Comparison of ENCODE assay signal across 8 mouse cellular contexts in the genomic region with DNA sequence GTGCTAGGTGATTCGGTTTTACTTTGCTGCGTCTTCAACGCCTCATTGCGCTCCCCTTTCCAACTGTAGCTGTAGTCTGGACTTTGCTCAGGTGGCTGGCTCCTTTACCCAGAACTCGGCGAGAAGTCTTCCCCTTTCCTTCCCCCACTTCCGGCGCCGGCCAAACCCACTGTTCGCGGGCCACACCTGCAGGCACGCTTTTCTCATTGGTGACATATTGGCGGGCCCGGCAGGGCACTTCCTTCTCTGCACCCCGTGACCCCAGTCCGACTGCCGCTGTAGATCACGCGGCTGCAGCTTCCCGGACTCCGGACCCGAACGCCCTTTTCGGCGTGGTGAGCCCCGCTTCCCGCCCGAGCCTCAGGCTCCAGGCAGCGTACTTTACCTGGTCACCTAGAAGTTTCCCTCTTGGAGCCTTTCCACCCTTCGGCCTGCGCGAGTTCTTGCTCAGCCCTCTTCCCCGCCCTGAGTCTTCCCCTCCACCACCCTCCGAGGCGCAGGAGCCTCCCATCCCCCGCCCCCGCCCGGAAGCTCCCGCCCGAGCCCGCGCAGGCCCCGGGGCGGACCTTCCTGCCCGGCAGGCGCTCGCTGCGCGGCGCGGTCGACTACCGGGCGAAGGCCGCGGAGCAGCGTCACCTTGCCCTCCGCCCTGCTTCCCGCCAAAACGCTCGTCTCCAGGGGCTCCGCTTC. TPM values are rescaled to one million over a fixed set of nuclear protein-coding genes. Genes with fewer than 3 reads are reported as not detected.
A peak's percentile ranks its signal among the peaks of the same experiment; 100 is the strongest.
DNase-seq lines count a peak whose midpoint lies in the region; ATAC-seq and TF ChIP-seq lines count a peak whose summit lies in the region.

No protein-coding gene starts in this region.

- under 1% methylated on average over 55 of the region's 62 CpGs for WGBS in embryonic facial prominence, embryonic 15.5 days
- under 1% methylated on average over 62 of the region's 62 CpGs for WGBS in liver, embryonic 14.5 days (ENCODE audit: insufficient replicate concordance)
- WGBS in stomach, embryonic 14.5 days, result under 1% methylated on average over 62 of the region's 62 CpGs

- peak overlapping the region; percentile 58 for H3K9ac ChIP-seq in embryonic facial prominence, embryonic 15.5 days
- peak overlapping the region; percentile 97 for H3K9ac ChIP-seq in liver, embryonic 14.5 days (replicated peaks)
- H3K9ac ChIP-seq in stomach, embryonic 14.5 days (replicated peaks; ENCODE audit: low read depth, low read length), result peak overlapping the region; percentile 82

- H3K4me1 ChIP-seq in bone marrow macrophage, adult 2 months (ENCODE audit: control insufficient read depth, insufficient read depth, low read length), result peaks cover 20% of the 10 kb centered on the region
- H3K4me1 ChIP-seq in embryonic facial prominence, embryonic 15.5 days, result peaks cover 36% of the 10 kb centered on the region
- peaks cover 38 to 43% of the 10 kb centered on the region in 2 experiments for H3K4me1 ChIP-seq in liver, embryonic 14.5 days (replicated peaks; ENCODE audit: control insufficient read depth in 2 of 2, insufficient read depth in 2 of 2, low read length in 1 of 2)
- peaks cover 24% of the 10 kb centered on the region for H3K4me1 ChIP-seq in stomach, embryonic 14.5 days (ENCODE audit: control insufficient read depth, insufficient read depth, low read length)

- peak overlapping the region; percentile 100 for H3K27ac ChIP-seq in bone marrow macrophage, adult 2 months (ENCODE audit: insufficient read depth, low read depth, low read length)
- peak overlapping the region; percentile 97 for H3K27ac ChIP-seq in embryonic facial prominence, embryonic 15.5 days (replicated peaks)
- peak overlapping the region; percentile 97 for H3K27ac ChIP-seq in liver, embryonic 14.5 days
- peak overlapping the region; percentile 98 for H3K27ac ChIP-seq in stomach, embryonic 14.5 days (ENCODE audit: low read length)

- TF ChIP-seq POLR2A in bone marrow macrophage, adult 2 months (IDR thresholded peaks at IDR 0.05; ENCODE audit: borderline replicate concordance, low read depth, low read length), result no peak

- no peaks in the 10 kb centered on the region for H3K9me3 ChIP-seq in embryonic facial prominence, embryonic 15.5 days (replicated peaks)
- H3K9me3 ChIP-seq in liver, embryonic 14.5 days (ENCODE audit: control insufficient read depth, low read length), result no peaks in the 10 kb centered on the region
- no peaks in the 10 kb centered on the region for H3K9me3 ChIP-seq in stomach, embryonic 14.5 days (ENCODE audit: control insufficient read depth, low read depth, low read length)

- H3K4me3 ChIP-seq in bone marrow macrophage, adult 2 months (ENCODE audit: insufficient read depth, low read length), result peak overlapping the region; percentile 94
- peak overlapping the region; percentile 72 for H3K4me3 ChIP-seq in embryonic facial prominence, embryonic 15.5 days (replicated peaks)
- H3K4me3 ChIP-seq in liver, embryonic 14.5 days (ENCODE audit: insufficient read depth in 1 of 2, low read depth in 2 of 2, low read length in 2 of 2), result peak overlapping the region; percentile 84 to 93
- H3K4me3 ChIP-seq in stomach, embryonic 14.5 days (ENCODE audit: low read depth, low read length), result peak overlapping the region; percentile 70

- H3K27me3 ChIP-seq in embryonic facial prominence, embryonic 15.5 days, result no peaks in the 10 kb centered on the region
- no peaks in the 10 kb centered on the region for H3K27me3 ChIP-seq in liver, embryonic 14.5 days (ENCODE audit: control insufficient read depth, insufficient read depth, low read length)
- no peaks in the 10 kb centered on the region for H3K27me3 ChIP-seq in stomach, embryonic 14.5 days (ENCODE audit: control insufficient read depth, insufficient read depth, low read length)

- peak overlapping the region; percentile 69 for H3K4me2 ChIP-seq in embryonic facial prominence, embryonic 15.5 days (replicated peaks)
- peak overlapping the region; percentile 88 for H3K4me2 ChIP-seq in liver, embryonic 14.5 days (ENCODE audit: low read depth)
- H3K4me2 ChIP-seq in stomach, embryonic 14.5 days (replicated peaks; ENCODE audit: low read depth, low read length), result peak overlapping the region; percentile 96

- ATAC-seq in embryonic facial prominence, embryonic 15.5 days (ENCODE audit: insufficient number of reproducible peaks, low FRiP score, low TSS enrichment, low read depth), result peak; percentile 92
- peak; percentile 96 for ATAC-seq in liver, embryonic 14.5 days (ENCODE audit: insufficient read depth)
- peak; percentile 94 for ATAC-seq in stomach, embryonic 14.5 days (ENCODE audit: insufficient number of reproducible peaks, insufficient read depth, low FRiP score, low read depth)

- DNase-seq in CD4-positive, CD25-positive, alpha-beta regulatory T cell, adult 2 months (ENCODE audit: low read depth, low spot score), result peak; percentile 90
- peak; percentile 87 to 90 for DNase-seq in heart, adult 9 months (ENCODE audit: low spot score in 2 of 2)
- DNase-seq in kidney, adult 8-10 months, result peak; percentile 92 to 93
- DNase-seq in liver, embryonic 14.5 days (ENCODE audit: low read depth in 3 of 3, low spot score in 3 of 3), result peak; percentile 86 to 89 (median 89)
- DNase-seq in natural killer cell, adult 2 months (ENCODE audit: low spot score in 2 of 2), result peak; percentile 88 to 91

- TF ChIP-seq EP300 in liver, embryonic 14.5 days (IDR thresholded peaks at IDR 0.05; ENCODE audit: low read depth), result peak; percentile 53; the same call in 1 of the 2 replicates

- peaks cover 16% of the 10 kb centered on the region; the same call in 1 of the 2 replicates for H3K36me3 ChIP-seq in embryonic facial prominence, embryonic 15.5 days
- H3K36me3 ChIP-seq in liver, embryonic 14.5 days (replicated peaks; ENCODE audit: control insufficient read depth, insufficient read depth, low read depth), result peaks cover 40% of the 10 kb centered on the region
- peaks cover 5% of the 10 kb centered on the region; the same call in 1 of the 2 replicates for H3K36me3 ChIP-seq in stomach, embryonic 14.5 days (ENCODE audit: control insufficient read depth, insufficient read depth, low read length)

- TF ChIP-seq CTCF in bone marrow macrophage, adult 2 months (IDR thresholded peaks at IDR 0.05; ENCODE audit: low read depth, low read length), result no peak
- no peak for TF ChIP-seq CTCF in liver, embryonic 14.5 days (IDR thresholded peaks at IDR 0.05; ENCODE audit: low read depth)

RNA-seq across cellular contexts. Expression of a gene that starts 16.8 kb away (rescaled TPM):
- polyA plus RNA-seq in bone marrow macrophage, adult 2 months (2012; ENCODE audit: insufficient read depth, insufficient read length, missing spikeins), result 327 and 355 TPM in 2 replicates
- 585 and 603 TPM in 2 replicates for polyA plus RNA-seq in embryonic facial prominence, embryonic 15.5 days (2015; fragmentation: Nextera tagmentation; extraction: Ambion mirVana)
- polyA plus RNA-seq in liver, embryonic 14.5 days (2012; rRNA removed), result 222 and 368 TPM in 2 replicates
- 457 and 507 TPM in 2 replicates for polyA plus RNA-seq in liver, embryonic 14.5 days (2014; fragmentation: Nextera tagmentation; extraction: Ambion mirVana)
- 685 and 701 TPM in 2 replicates for polyA plus RNA-seq in stomach, embryonic 14.5 days (2014; fragmentation: Nextera tagmentation; extraction: Ambion mirVana)

RNA-seq across cellular contexts. Expression of a gene that starts 20.6 kb away (rescaled TPM):
- not detected in 2 replicates for polyA plus RNA-seq in bone marrow macrophage, adult 2 months (2012; ENCODE audit: insufficient read depth, insufficient read length, missing spikeins)
- polyA plus RNA-seq in embryonic facial prominence, embryonic 15.5 days (2015; fragmentation: Nextera tagmentation; extraction: Ambion mirVana), result 3.4 and 4.4 TPM in 2 replicates
- polyA plus RNA-seq in liver, embryonic 14.5 days (2012; rRNA removed), result not detected in 2 replicates
- not detected in 2 replicates for polyA plus RNA-seq in liver, embryonic 14.5 days (2014; fragmentation: Nextera tagmentation; extraction: Ambion mirVana)
- 4.4 and 5.0 TPM in 2 replicates for polyA plus RNA-seq in stomach, embryonic 14.5 days (2014; fragmentation: Nextera tagmentation; extraction: Ambion mirVana)

RNA-seq across cellular contexts. Expression of a gene that starts 55.0 kb away (rescaled TPM):
- polyA plus RNA-seq in bone marrow macrophage, adult 2 months (2012; ENCODE audit: insufficient read depth, insufficient read length, missing spikeins), result 0.62 and 1.3 TPM in 2 replicates
- 7.6 and 9.8 TPM in 2 replicates for polyA plus RNA-seq in embryonic facial prominence, embryonic 15.5 days (2015; fragmentation: Nextera tagmentation; extraction: Ambion mirVana)
- 1.2 and 2.0 TPM in 2 replicates for polyA plus RNA-seq in liver, embryonic 14.5 days (2012; rRNA removed)
- 2.9 and 3.5 TPM in 2 replicates for polyA plus RNA-seq in liver, embryonic 14.5 days (2014; fragmentation: Nextera tagmentation; extraction: Ambion mirVana)
- polyA plus RNA-seq in stomach, embryonic 14.5 days (2014; fragmentation: Nextera tagmentation; extraction: Ambion mirVana), result 7.1 and 7.6 TPM in 2 replicates

Comparison
In these comparisons a context has a peak if more than half of its experiments do, and no peak if none do; other contexts are left out.
1. Peak in every context shown above with its lines: DNase-seq, ATAC-seq, H3K4me3 ChIP-seq and H3K27ac ChIP-seq.